Mouse (Mus musculus): Measurements from ENCODE around the gene Ercc5. TPM values are rescaled to one million over a fixed set of nuclear protein-coding genes. Genes with fewer than 3 reads are reported as not detected.

Gene Ercc5
- 24.1 and 25.5 TPM in 2 replicates for polyA plus RNA-seq (2016; fragmentation: Nextera tagmentation; extraction: Ambion mirVana)

GRCm38 (mm10) chr1:44147563-44148381 lies at the start of gene Ercc5:
Gene Ercc5 (plus strand): TSS chr1:44147744.
- peaks cover 5% of the 10 kb centered on the region; the same call in 1 of the 2 replicates for H3K9me3 ChIP-seq
- DNase-seq (ENCODE audit: extremely low spot score, low spot score) = peak; percentile 93
- H3K27me3 ChIP-seq (ENCODE audit: poor library complexity, severe bottlenecking) = no peaks in the 10 kb centered on the region
- peak within 1 kb of the TSS; percentile 97 for H3K27ac ChIP-seq
- H3K36me3 ChIP-seq (replicated peaks) = peaks cover 26% of the 10 kb centered on the region
- peaks cover 13% of the 10 kb centered on the region for H3K4me1 ChIP-seq
- under 1% methylated on average over 66 of the region's 66 CpGs for WGBS
- peak within 1 kb of the TSS; percentile 84 for H3K4me3 ChIP-seq

- WGBS = under 1% methylated on average over 54 of the region's 55 CpGs
- H3K9me3 ChIP-seq = 0 out of 2 replicates have a peak, but pooled peaks cover 6% of the 10 kb centered on the region
- peak overlapping the region; percentile 95 for H3K27ac ChIP-seq
- peaks cover 49% of the 10 kb centered on the region for H3K36me3 ChIP-seq (replicated peaks)
- DNase-seq (ENCODE audit: extremely low spot score, low spot score) = peak; percentile 51
- H3K27me3 ChIP-seq (ENCODE audit: poor library complexity, severe bottlenecking) = no peaks in the 10 kb centered on the region
- H3K4me1 ChIP-seq = peaks cover 18% of the 10 kb centered on the region
- peak overlapping the region; percentile 81 for H3K4me3 ChIP-seq
Observed at GRCm38 (mm10) chr1:44101448-44102225, 45.9 kb upstream of the Ercc5 start.

- under 1% methylated on average over 55 of the region's 55 CpGs for WGBS
- H3K36me3 ChIP-seq (replicated peaks) = peaks cover 49% of the 10 kb centered on the region
Observed at GRCm38 (mm10) chr1:44102259-44102717, 45.3 kb upstream of the Ercc5 start, which contains the start of gene Tex30. Gene Tex30 (minus strand): TSS chr1:44102441.

GRCm38 (mm10) chr1:44102939-44103338 lies 44.6 kb upstream of the Ercc5 start:
- DNase-seq (ENCODE audit: extremely low spot score, low spot score) = no peak
- WGBS = 12% methylated on average over 5 of the region's 5 CpGs
- H3K27ac ChIP-seq = peak overlapping the region; percentile 95
- peak overlapping the region; percentile 81 for H3K4me3 ChIP-seq
- no peaks in the 10 kb centered on the region for H3K27me3 ChIP-seq (ENCODE audit: poor library complexity, severe bottlenecking)
- peaks cover 18% of the 10 kb centered on the region for H3K4me1 ChIP-seq
- H3K9me3 ChIP-seq = no peaks in the 10 kb centered on the region
- H3K36me3 ChIP-seq (replicated peaks) = peaks cover 49% of the 10 kb centered on the region

More at GRCm38 (mm10) chr1:44102259-44102717, 45.3 kb upstream of the Ercc5 start, which contains the start of gene Tex30:
- Histone ChIP-seq H3K9me3 (no peaks in the 10 kb centered on the region), H3K4me1 (peaks cover 18% of the 10 kb centered on the region), H3K27me3 (ENCODE audit: poor library complexity, severe bottlenecking) (no peaks in the 10 kb centered on the region), H3K27ac (peak within 1 kb of the TSS; percentile 95), H3K4me3 (peak within 1 kb of the TSS; percentile 81)
- peak; percentile 93 for DNase-seq (ENCODE audit: extremely low spot score, low spot score)

GRCm38 (mm10) chr1:44117571-44117970 lies 30.0 kb upstream of the Ercc5 start:
- Histone ChIP-seq H3K27me3 (ENCODE audit: poor library complexity, severe bottlenecking) (no peaks in the 10 kb centered on the region), H3K4me1 (peaks cover 27% of the 10 kb centered on the region), H3K36me3 (replicated peaks) (peaks cover 49% of the 10 kb centered on the region), H3K4me3 (peak overlapping the region; percentile 80), H3K9me3 (no peaks in the 10 kb centered on the region), H3K27ac (peak overlapping the region; percentile 97)
- no peak for DNase-seq (ENCODE audit: extremely low spot score, low spot score)

- H3K9me3 ChIP-seq = no peaks in the 10 kb centered on the region
- peak; percentile 90 for DNase-seq (ENCODE audit: extremely low spot score, low spot score)
- H3K27me3 ChIP-seq (ENCODE audit: poor library complexity, severe bottlenecking) = no peaks in the 10 kb centered on the region
- WGBS = under 1% methylated on average over 39 of the region's 39 CpGs
- peak within 1 kb of the TSS; percentile 80 for H3K4me3 ChIP-seq
- peaks cover 27% of the 10 kb centered on the region for H3K4me1 ChIP-seq
- H3K27ac ChIP-seq = peak within 1 kb of the TSS; percentile 97
- H3K36me3 ChIP-seq (replicated peaks) = peaks cover 47% of the 10 kb centered on the region
Observed at GRCm38 (mm10) chr1:44118239-44119054, 29.1 kb upstream of the Ercc5 start, which contains the start of the genes Kdelc1 and Bivm. Gene Kdelc1 (minus strand): TSS chr1:44118808. Gene Bivm (plus strand): TSS chr1:44118957.

GRCm38 (mm10) chr1:44119201-44120073 lies 28.1 kb upstream of the Ercc5 start:
- H3K4me3 ChIP-seq = peak overlapping the region; percentile 80
- under 1% methylated on average over 42 of the region's 43 CpGs for WGBS
- DNase-seq (ENCODE audit: extremely low spot score, low spot score) = peak; percentile 82
- no peaks in the 10 kb centered on the region for H3K9me3 ChIP-seq
- no peaks in the 10 kb centered on the region for H3K27me3 ChIP-seq (ENCODE audit: poor library complexity, severe bottlenecking)
- peaks cover 27% of the 10 kb centered on the region for H3K4me1 ChIP-seq
- peak overlapping the region; percentile 97 for H3K27ac ChIP-seq
- H3K36me3 ChIP-seq (replicated peaks) = peaks cover 47% of the 10 kb centered on the region

GRCm38 (mm10) chr1:44120074-44120406 lies 27.5 kb upstream of the Ercc5 start:
- Histone ChIP-seq H3K4me1 (peaks cover 27% of the 10 kb centered on the region), H3K27me3 (ENCODE audit: poor library complexity, severe bottlenecking) (no peaks in the 10 kb centered on the region), H3K27ac (peak overlapping the region; percentile 97), H3K36me3 (replicated peaks) (peaks cover 47% of the 10 kb centered on the region), H3K9me3 (no peaks in the 10 kb centered on the region), H3K4me3 (peak overlapping the region; percentile 80)
- WGBS = under 1% methylated on average over 6 of the region's 6 CpGs
- DNase-seq (ENCODE audit: extremely low spot score, low spot score) = no peak

- Histone ChIP-seq H3K27ac (no peak overlapping the region), H3K27me3 (ENCODE audit: poor library complexity, severe bottlenecking) (no peaks in the 10 kb centered on the region), H3K4me1 (peaks cover 23% of the 10 kb centered on the region), H3K4me3 (no peak overlapping the region), H3K36me3 (replicated peaks) (peaks cover 41% of the 10 kb centered on the region), H3K9me3 (no peaks in the 10 kb centered on the region)
- WGBS = 89% methylated on average over 3 of the region's 3 CpGs
- no peak for DNase-seq (ENCODE audit: extremely low spot score, low spot score)
Observed at GRCm38 (mm10) chr1:44122256-44122655, 25.3 kb upstream of the Ercc5 start.

GRCm38 (mm10) chr1:44125590-44125989 lies 22.0 kb upstream of the Ercc5 start:
- no peaks in the 10 kb centered on the region for H3K27me3 ChIP-seq (ENCODE audit: poor library complexity, severe bottlenecking)

GRCm38 (mm10) chr1:44129929-44130581 lies 17.5 kb upstream of the Ercc5 start:
- peaks cover 62% of the 10 kb centered on the region for H3K36me3 ChIP-seq (replicated peaks)
- no peaks in the 10 kb centered on the region for H3K27me3 ChIP-seq (ENCODE audit: poor library complexity, severe bottlenecking)
- H3K4me3 ChIP-seq = no peak overlapping the region
- DNase-seq (ENCODE audit: extremely low spot score, low spot score) = no peak
- WGBS = 95% methylated on average over 4 of the region's 4 CpGs
- H3K27ac ChIP-seq = no peak overlapping the region
- H3K9me3 ChIP-seq = no peaks in the 10 kb centered on the region
- H3K4me1 ChIP-seq = no peaks in the 10 kb centered on the region

More at GRCm38 (mm10) chr1:44125590-44125989, 22.0 kb upstream of the Ercc5 start:
- no peaks in the 10 kb centered on the region for H3K9me3 ChIP-seq
- DNase-seq (ENCODE audit: extremely low spot score, low spot score) = no peak
- H3K4me3 ChIP-seq = no peak overlapping the region
- H3K27ac ChIP-seq = no peak overlapping the region
- peaks cover 8% of the 10 kb centered on the region for H3K4me1 ChIP-seq
- 97% methylated on average over 4 of the region's 4 CpGs for WGBS
- peaks cover 75% of the 10 kb centered on the region for H3K36me3 ChIP-seq (replicated peaks)
